Mouse (Mus musculus) midbrain, embryonic 13.5 days (tissue): ENCODE measurements around the gene Hist1h2aa. TPM values are rescaled to one million over a fixed set of nuclear protein-coding genes. Genes with fewer than 3 reads are reported as not detected.

Source experiments
- ATAC-seq: fragments of 200-750 bp; cut with Nextera tagmentation; 2 replicates; pipeline ENCODE4 v1.8.0; 2017; ENCODE audit warnings: mild to moderate bottlenecking, moderate TSS enrichment, moderate library complexity
- H3K27ac ChIP-seq: fragments of 300-500 bp; sonication (generic); 2 replicates; pipeline ENCODE4 v1.5.1; 2015; ENCODE audit warnings: inconsistent platforms, mild to moderate bottlenecking, moderate library complexity
- H3K27me3 ChIP-seq: fragments of 300-500 bp; sonication (generic); 2 replicates; pipeline ENCODE4 v1.6.1; 2015; ENCODE audit warnings: mild to moderate bottlenecking, inconsistent platforms
- H3K36me3 ChIP-seq: fragments of 300-500 bp; sonication (generic); 2 replicates; pipeline ENCODE4 v1.6.1; 2015; ENCODE audit warnings: mild to moderate bottlenecking, inconsistent platforms
- H3K4me1 ChIP-seq: fragments of 300-500 bp; sonication (generic); replicated peaks from 2 replicates; pipeline ENCODE4 v1.6.1; 2015; ENCODE audit warnings: inconsistent platforms
- H3K4me2 ChIP-seq: fragments of 300-500 bp; sonication (generic); replicated peaks from 2 replicates; pipeline ENCODE4 v1.6.1; 2015; ENCODE audit warnings: moderate library complexity, mild to moderate bottlenecking, inconsistent platforms
- H3K4me3 ChIP-seq: fragments of 300-500 bp; sonication (generic); replicated peaks from 2 replicates; pipeline ENCODE4 v1.5.1; 2015; ENCODE audit warnings: mild to moderate bottlenecking, inconsistent platforms
- H3K9ac ChIP-seq: fragments of 300-500 bp; sonication (generic); replicated peaks from 2 replicates; pipeline ENCODE4 v1.6.1; 2015; ENCODE audit warnings: mild to moderate bottlenecking, inconsistent platforms
- H3K9me3 ChIP-seq: fragments of 300-500 bp; sonication (generic); 2 replicates; pipeline ENCODE4 v1.6.1; 2016; ENCODE audit warnings: mild to moderate bottlenecking, inconsistent platforms
- WGBS: fragments of 180-500 bp; shearing (Covaris S2); methylation state at CpG from one replicate; pipeline ENCODE4 v1.1.7; 2015; 5-methylcytosine and 5-hydroxymethylcytosine counted together
- microRNA-seq: library from miRNA; unstranded; fragments of <30 nt; microRNA quantifications from one replicate; pipeline ENCODE4, GENCODE M21; 2016
- polyA plus RNA-seq: library from polyadenylated mRNA; unstranded; fragments of >200 nt; fragmentation: Nextera tagmentation; extraction: Ambion mirVana; gene quantifications from 2 replicates; pipeline ENCODE4 v1.2.1, GENCODE M21; 2015

The Hist1h2aa gene
- polyA plus RNA-seq, 1 experiment from 2014 or later = not detected

- Histone ChIP-seq H3K27ac (peak overlapping the region; percentile 60), H3K4me2 (peak overlapping the region; percentile 20), H3K9me3 (no peaks in the 10 kb centered on the region), H3K9ac (no peak overlapping the region), H3K4me3 (no peak overlapping the region), H3K36me3 (no peaks in the 10 kb centered on the region), H3K27me3 (no peaks in the 10 kb centered on the region), H3K4me1 (peaks cover 13% of the 10 kb centered on the region)
- ATAC-seq = peak; percentile 91
- 20% methylated on average over 14 of the region's 14 CpGs for WGBS
These were observed 15.4 kb downstream of the Hist1h2aa start for GRCm38 (mm10) chr13:23949484-23950246.

- Histone ChIP-seq H3K27ac (no peak overlapping the region), H3K27me3 (no peaks in the 10 kb centered on the region), H3K4me2 (no peak overlapping the region), H3K4me1 (peaks cover 13% of the 10 kb centered on the region), H3K4me3 (no peak overlapping the region), H3K36me3 (no peaks in the 10 kb centered on the region), H3K9me3 (no peaks in the 10 kb centered on the region), H3K9ac (no peak overlapping the region)
- ATAC-seq = no peak
- WGBS = 72% methylated on average over 3 of the region's 3 CpGs
These were observed 16.7 kb downstream of the Hist1h2aa start for GRCm38 (mm10) chr13:23950928-23951327.

- Histone ChIP-seq H3K36me3 (no peaks in the 10 kb centered on the region), H3K9ac (no peak overlapping the region), H3K4me1 (peaks cover 17% of the 10 kb centered on the region), H3K27ac (peak overlapping the region; percentile 19; the same call in 1 of the 2 replicates), H3K4me2 (no peak overlapping the region), H3K27me3 (no peaks in the 10 kb centered on the region), H3K4me3 (no peak overlapping the region), H3K9me3 (no peaks in the 10 kb centered on the region)
- no peak for ATAC-seq
- WGBS = 20% methylated on average over 2 of the region's 2 CpGs
These were observed 25.5 kb downstream of the Hist1h2aa start for GRCm38 (mm10) chr13:23959776-23960175.

- Histone ChIP-seq H3K4me3 (no peak overlapping the region), H3K4me2 (no peak overlapping the region), H3K27me3 (no peaks in the 10 kb centered on the region), H3K36me3 (no peaks in the 10 kb centered on the region), H3K27ac (no peak overlapping the region), H3K4me1 (peaks cover under 1% of the 10 kb centered on the region; the same call in 1 of the 2 replicates), H3K9ac (no peak overlapping the region), H3K9me3 (no peaks in the 10 kb centered on the region)
- WGBS = 88% methylated on average over 2 of the region's 2 CpGs
- ATAC-seq = no peak
These were observed 30.6 kb downstream of the Hist1h2aa start for GRCm38 (mm10) chr13:23964909-23965308.

GRCm38 (mm10) chr13:23971870-23972269 lies 37.6 kb downstream of the Hist1h2aa start:
- Histone ChIP-seq H3K4me2 (no peak overlapping the region), H3K27ac (peak overlapping the region; percentile 47; the same call in 1 of the 2 replicates), H3K4me3 (no peak overlapping the region), H3K4me1 (peaks cover 7% of the 10 kb centered on the region), H3K27me3 (no peaks in the 10 kb centered on the region), H3K36me3 (no peaks in the 10 kb centered on the region), H3K9ac (no peak overlapping the region), H3K9me3 (no peaks in the 10 kb centered on the region)
- 43% methylated on average over 2 of the region's 2 CpGs for WGBS
- ATAC-seq = no peak

- Histone ChIP-seq H3K9ac (no peak overlapping the region), H3K27me3 (no peaks in the 10 kb centered on the region), H3K9me3 (no peaks in the 10 kb centered on the region), H3K4me3 (no peak overlapping the region), H3K4me1 (peaks cover 7% of the 10 kb centered on the region), H3K4me2 (no peak overlapping the region), H3K27ac (peak overlapping the region; percentile 47; the same call in 1 of the 2 replicates), H3K36me3 (no peaks in the 10 kb centered on the region)
- WGBS = 65% methylated on average over 5 of the region's 5 CpGs
- ATAC-seq = no peak
These were observed 38.0 kb downstream of the Hist1h2aa start for GRCm38 (mm10) chr13:23972271-23972670.

Small RNA genes lying within 50 kb of the gene (microRNA-seq; reads per million reads assigned to microRNA genes)
- gene Gm44344 = not detected

Other genes with a start within 250 kb of the Hist1h2aa start
- gene Hist1h1t, start 238.6 kb upstream of the Hist1h2aa start, polyA plus RNA-seq = not detected in 2 replicates
- gene Hist1h4c, start 236.0 kb upstream of the Hist1h2aa start, polyA plus RNA-seq = 5.1 and 5.8 TPM in 2 replicates
- gene Hfe, start 223.6 kb upstream of the Hist1h2aa start, polyA plus RNA-seq = 2.0 and 2.7 TPM in 2 replicates
- gene Hist1h1c, start 195.7 kb upstream of the Hist1h2aa start, polyA plus RNA-seq = 9.8 and 11.1 TPM in 2 replicates
- gene Hist1h3c, start 188.9 kb upstream of the Hist1h2aa start, polyA plus RNA-seq = 3.2 and 4.4 TPM in 2 replicates
- 2.8 and 3.2 TPM in 2 replicates for gene Hist1h2bb, start 187.7 kb upstream of the Hist1h2aa start, polyA plus RNA-seq
- gene Hist1h2ab, start 183.3 kb upstream of the Hist1h2aa start, polyA plus RNA-seq = 28.4 and 31.0 TPM in 2 replicates
- gene Hist1h3b, start 182.2 kb upstream of the Hist1h2aa start, polyA plus RNA-seq = 6.3 and 8.7 TPM in 2 replicates
- gene Hist1h4b, start 177.4 kb upstream of the Hist1h2aa start, polyA plus RNA-seq = 4.6 and 5.2 TPM in 2 replicates
- 0.44 and 0.57 TPM in 2 replicates for gene Hist1h4a, start 173.2 kb upstream of the Hist1h2aa start, polyA plus RNA-seq
- 1.4 and 3.3 TPM in 2 replicates for gene Hist1h3a, start 172.1 kb upstream of the Hist1h2aa start, polyA plus RNA-seq
- gene Hist1h1a, start 170.8 kb upstream of the Hist1h2aa start, polyA plus RNA-seq = 1.6 and 2.2 TPM in 2 replicates
- gene Trim38, start 164.5 kb upstream of the Hist1h2aa start, polyA plus RNA-seq = 0.15 TPM in 1 of 2 replicates, not detected in the other
- gene Slc17a2, start 127.5 kb upstream of the Hist1h2aa start, polyA plus RNA-seq = not detected in 2 replicates
- not detected in 2 replicates for gene Slc17a3, start 95.0 kb upstream of the Hist1h2aa start, polyA plus RNA-seq
- gene Slc17a1, start 66.7 kb upstream of the Hist1h2aa start, polyA plus RNA-seq = 0.08 TPM in 1 of 2 replicates, not detected in the other
- gene Slc17a4, start 19.5 kb upstream of the Hist1h2aa start, polyA plus RNA-seq = not detected in 2 replicates
- not detected in 2 replicates for gene Hist1h2ba, start 306 bp upstream of the Hist1h2aa start, polyA plus RNA-seq
- 1.2 and 1.6 TPM in 2 replicates for gene Scgn, start 56.8 kb downstream of the Hist1h2aa start, polyA plus RNA-seq